Mouse (Mus musculus) heart, adult 2 months (tissue): ENCODE results near the gene Cabp7. TPM values are rescaled to one million over a fixed set of nuclear protein-coding genes. Genes with fewer than 3 reads are reported as not detected.
A peak's percentile ranks its signal among the peaks of the same experiment; 100 is the strongest.

Experiments used
- DNase-seq, 2 experiments: peaks; one replicate each; pipeline ENCODE4 v3.0.0; 2021
- H3K27ac ChIP-seq: fragments of 200-600 bp; 2 replicates; pipeline ENCODE4 v1.8.1; 2022
- H3K27me3 ChIP-seq: fragments of 200-500 bp; 2 replicates; pipeline ENCODE4 v1.6.1; 2012; ENCODE audit warnings: mild to moderate bottlenecking, low read length, inconsistent platforms, mixed read lengths; ENCODE audit not compliant: control insufficient read depth, insufficient read depth
- H3K36me3 ChIP-seq: fragments of 200-500 bp; 2 replicates; pipeline ENCODE4 v1.6.1; 2012; ENCODE audit warnings: low read length, inconsistent platforms; ENCODE audit not compliant: control insufficient read depth, insufficient read depth
- H3K4me1 ChIP-seq: fragments of 200-500 bp; 2 replicates; pipeline ENCODE4 v1.6.1; 2011; ENCODE audit warnings: low read length; ENCODE audit not compliant: control insufficient read depth, insufficient read depth
- H3K4me3 ChIP-seq: fragments of 200-600 bp; 2 replicates; pipeline ENCODE4 v1.8.1; 2022
- H3K79me2 ChIP-seq: fragments of 200-500 bp; replicated peaks from 2 replicates; pipeline ENCODE4 v1.6.1; 2012; ENCODE audit warnings: mild to moderate bottlenecking, inconsistent platforms, low read length, moderate library complexity, mixed read lengths; ENCODE audit not compliant: control insufficient read depth, insufficient read depth
- H3K9ac ChIP-seq: fragments of 200-500 bp; 2 replicates; pipeline ENCODE4 v1.6.1; 2012; ENCODE audit warnings: low read depth, mild to moderate bottlenecking, control low read depth, inconsistent platforms, low read length, mixed read lengths
- CTCF ChIP-seq: fragments of 200-600 bp; IDR thresholded peaks from 2 replicates; pipeline ENCODE4 v1.8.1; 2022; ENCODE audit warnings: antibody characterized with exemption, mild to moderate bottlenecking, moderate library complexity
- EP300 ChIP-seq: fragments of 200-500 bp; IDR thresholded peaks from 2 replicates; pipeline ENCODE4 v1.6.1; 2011; ENCODE audit warnings: low read depth, low read length, control low read depth; ENCODE audit not compliant: insufficient read depth
- POLR2A ChIP-seq: fragments of 200-500 bp; IDR thresholded peaks from 2 replicates; pipeline ENCODE4 v1.6.1; 2011; ENCODE audit warnings: mild to moderate bottlenecking, low read depth, low read length, control low read depth; ENCODE audit not compliant: insufficient read depth
- WGBS: fragments of 180-500 bp; shearing (Covaris S2); methylation state at CpG from one replicate; pipeline ENCODE4 v1.1.7; 2018; 5-methylcytosine and 5-hydroxymethylcytosine counted together
- intact Hi-C: fragments of 180-260 bp; cut with DNase I; formaldehyde crosslinking; loops from one replicate; pipeline ENCODE4 v1.15.1; 2025
- polyA plus RNA-seq: library from polyadenylated mRNA; depleted of rRNA; stranded (reverse); fragments of >200 nt; gene quantifications from 2 replicates; pipeline ENCODE4 v1.2.3, GENCODE M21; 2012
- total RNA-seq, 2 experiments: library from RNA; stranded (reverse); gene quantifications; 2 replicates each; pipeline ENCODE4 v1.2.3; 2021

The Cabp7 gene
- total and polyA plus RNA-seq, 3 experiments: not detected

DNA sequence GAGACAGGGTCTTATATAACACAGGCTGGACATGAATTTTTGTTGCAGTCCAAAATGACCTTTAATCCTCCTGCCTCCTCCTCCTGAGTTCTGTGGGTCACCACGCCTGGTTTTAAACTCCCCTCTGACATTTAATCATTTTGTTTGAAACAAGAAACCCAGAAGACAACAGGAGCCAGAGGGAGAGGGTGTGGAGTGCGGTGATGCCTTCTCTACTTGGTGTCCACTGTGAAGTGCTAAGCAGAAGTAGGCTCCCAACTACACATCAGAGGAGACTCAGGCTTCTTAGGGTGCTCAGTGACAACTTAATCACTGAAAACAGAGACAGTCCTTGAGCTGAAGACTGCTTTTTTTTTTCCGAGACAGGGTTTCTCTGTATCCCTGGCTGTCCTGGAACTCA lies 34.3 kb upstream of the Cabp7 start:
- no peak overlapping the region for H3K4me3 ChIP-seq
- DNase-seq: no peak
- H3K4me1 ChIP-seq: peaks cover 2% of the 10 kb centered on the region; the same call in 1 of the 2 replicates
- no peak overlapping the region for H3K9ac ChIP-seq
- 88% methylated on average over 3 of the region's 3 CpGs for WGBS
- intact Hi-C loops: no loop called here
- H3K36me3 ChIP-seq: no peaks in the 10 kb centered on the region
- TF ChIP-seq CTCF (no peak), EP300 (no peak), POLR2A (no peak)
- H3K79me2 ChIP-seq: no peaks in the 10 kb centered on the region
- H3K27ac ChIP-seq: no peak overlapping the region
- no peaks in the 10 kb centered on the region for H3K27me3 ChIP-seq

GRCm38 (mm10) chr11:4772925-4773324 lies 26.3 kb upstream of the Cabp7 start:
- Histone ChIP-seq H3K4me3 (no peak overlapping the region), H3K4me1 (no peaks in the 10 kb centered on the region; the same call in 1 of the 2 replicates), H3K27me3 (no peaks in the 10 kb centered on the region), H3K9ac (no peak overlapping the region), H3K79me2 (no peaks in the 10 kb centered on the region), H3K36me3 (no peaks in the 10 kb centered on the region), H3K27ac (no peak overlapping the region)
- TF ChIP-seq EP300: no peak
- peak; percentile 80 for TF ChIP-seq CTCF
- TF ChIP-seq POLR2A: no peak
- peak; percentile 37 to 66 for DNase-seq
- intact Hi-C loops: loop anchor here (5.0 kb wide), 1 partner anchor 336 kb away; no protein-coding TSS in a partner anchor
- WGBS: 41% methylated on average over 3 of the region's 3 CpGs

DNA sequence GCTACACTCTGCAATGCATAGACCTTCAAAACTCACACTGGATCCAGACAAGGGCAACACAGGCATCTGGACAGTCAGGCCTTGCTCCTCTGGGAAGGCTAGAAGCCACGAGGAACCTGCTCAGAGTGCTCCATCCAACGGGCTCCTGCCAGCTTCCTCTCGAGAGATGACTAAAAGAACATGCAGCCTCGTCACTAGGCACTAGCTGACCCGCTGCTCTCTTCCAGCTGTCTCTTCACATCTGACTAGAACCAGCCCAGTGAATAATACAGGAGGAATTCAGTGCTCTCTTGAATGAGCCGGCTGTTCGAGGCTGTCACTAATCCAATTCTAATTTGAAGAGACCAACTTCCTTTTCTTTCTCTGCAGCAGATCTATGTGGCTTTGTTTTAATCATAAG lies 25.2 kb upstream of the Cabp7 start:
- Histone ChIP-seq H3K4me1 (no peaks in the 10 kb centered on the region; the same call in 1 of the 2 replicates), H3K36me3 (no peaks in the 10 kb centered on the region), H3K27me3 (no peaks in the 10 kb centered on the region), H3K4me3 (no peak overlapping the region), H3K79me2 (no peaks in the 10 kb centered on the region), H3K27ac (no peak overlapping the region), H3K9ac (no peak overlapping the region)
- no peak for DNase-seq
- 68% methylated on average over 7 of the region's 7 CpGs for WGBS
- intact Hi-C loops: loop anchor here (5.0 kb wide), 1 partner anchor 334 kb away; no protein-coding TSS in a partner anchor
- TF ChIP-seq POLR2A (no peak), CTCF (no peak), EP300 (no peak)

DNA sequence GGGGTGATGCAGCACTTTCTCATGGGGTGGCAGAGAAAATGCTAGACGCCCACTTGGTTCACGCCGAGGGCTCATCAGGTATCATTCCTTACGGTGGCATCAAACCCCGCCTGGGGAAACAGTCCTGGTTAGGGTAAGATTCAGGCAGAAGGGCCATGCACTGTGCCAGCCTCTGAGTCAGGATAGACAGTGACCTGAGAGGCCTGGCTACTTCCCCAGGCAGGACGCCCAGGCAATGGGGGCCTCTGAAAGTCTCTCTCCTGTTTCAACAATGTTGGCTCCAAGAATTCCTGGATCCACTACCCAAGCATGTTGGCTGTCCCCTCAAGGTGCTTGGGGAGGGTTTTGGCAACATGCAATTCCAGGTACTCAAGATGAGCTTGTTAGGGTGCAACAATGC lies 23.3 kb upstream of the Cabp7 start:
- Histone ChIP-seq H3K4me3 (no peak overlapping the region), H3K27me3 (no peaks in the 10 kb centered on the region), H3K79me2 (no peaks in the 10 kb centered on the region), H3K27ac (no peak overlapping the region), H3K4me1 (no peaks in the 10 kb centered on the region; the same call in 1 of the 2 replicates), H3K9ac (no peak overlapping the region), H3K36me3 (no peaks in the 10 kb centered on the region)
- WGBS: 90% methylated on average over 6 of the region's 6 CpGs
- intact Hi-C loops: loop anchor here (5.0 kb wide), 1 partner anchor 333 kb away; no protein-coding TSS in a partner anchor
- no peak for TF ChIP-seq EP300
- TF ChIP-seq CTCF: no peak
- no peak for TF ChIP-seq POLR2A
- DNase-seq: no peak

DNA sequence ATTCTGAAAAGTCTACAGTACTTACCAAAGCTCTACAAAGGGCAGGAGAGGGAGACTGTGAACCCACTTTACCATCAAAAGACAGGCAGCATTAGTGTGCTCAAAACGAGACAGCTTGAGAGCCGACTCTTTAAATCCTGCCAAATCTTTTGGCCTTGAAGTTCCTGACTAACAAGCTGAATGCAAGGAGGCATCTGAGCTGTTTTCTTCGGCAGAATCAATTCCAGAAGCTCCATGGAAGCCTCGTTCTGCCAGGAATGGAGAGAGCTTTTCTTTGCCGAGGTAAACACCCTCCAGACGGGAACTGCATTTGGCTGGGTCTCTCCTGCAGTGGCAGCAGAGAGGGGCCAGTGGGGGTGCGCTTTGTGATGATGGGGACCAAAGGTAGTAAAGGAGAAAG lies 22.7 kb upstream of the Cabp7 start:
- H3K4me1 ChIP-seq: no peaks in the 10 kb centered on the region; the same call in 1 of the 2 replicates
- no peak for DNase-seq
- intact Hi-C loops: no loop called here
- H3K36me3 ChIP-seq: no peaks in the 10 kb centered on the region
- WGBS: 80% methylated on average over 7 of the region's 7 CpGs
- no peaks in the 10 kb centered on the region for H3K27me3 ChIP-seq
- no peak overlapping the region for H3K4me3 ChIP-seq
- H3K9ac ChIP-seq: no peak overlapping the region
- no peaks in the 10 kb centered on the region for H3K79me2 ChIP-seq
- TF ChIP-seq CTCF (no peak), EP300 (no peak), POLR2A (no peak)
- no peak overlapping the region for H3K27ac ChIP-seq

GRCm38 (mm10) chr11:4768399-4768798 lies 21.8 kb upstream of the Cabp7 start:
- no peak for TF ChIP-seq EP300
- Histone ChIP-seq H3K4me3 (no peak overlapping the region), H3K36me3 (no peaks in the 10 kb centered on the region), H3K9ac (no peak overlapping the region), H3K79me2 (no peaks in the 10 kb centered on the region), H3K4me1 (no peaks in the 10 kb centered on the region; the same call in 1 of the 2 replicates), H3K27me3 (no peaks in the 10 kb centered on the region), H3K27ac (no peak overlapping the region)
- DNase-seq: no peak
- intact Hi-C loops: no loop called here
- 82% methylated on average over 4 of the region's 4 CpGs for whole genome bisulfite sequencing
